Mouse (Mus musculus): ENCODE data around the gene Ncln. TPM values are rescaled to one million over a fixed set of nuclear protein-coding genes. Genes with fewer than 3 reads are reported as not detected.

Ncln gene
- polyA plus RNA-seq, 1 experiment from 2014 or later: 99.0 TPM

DNA sequence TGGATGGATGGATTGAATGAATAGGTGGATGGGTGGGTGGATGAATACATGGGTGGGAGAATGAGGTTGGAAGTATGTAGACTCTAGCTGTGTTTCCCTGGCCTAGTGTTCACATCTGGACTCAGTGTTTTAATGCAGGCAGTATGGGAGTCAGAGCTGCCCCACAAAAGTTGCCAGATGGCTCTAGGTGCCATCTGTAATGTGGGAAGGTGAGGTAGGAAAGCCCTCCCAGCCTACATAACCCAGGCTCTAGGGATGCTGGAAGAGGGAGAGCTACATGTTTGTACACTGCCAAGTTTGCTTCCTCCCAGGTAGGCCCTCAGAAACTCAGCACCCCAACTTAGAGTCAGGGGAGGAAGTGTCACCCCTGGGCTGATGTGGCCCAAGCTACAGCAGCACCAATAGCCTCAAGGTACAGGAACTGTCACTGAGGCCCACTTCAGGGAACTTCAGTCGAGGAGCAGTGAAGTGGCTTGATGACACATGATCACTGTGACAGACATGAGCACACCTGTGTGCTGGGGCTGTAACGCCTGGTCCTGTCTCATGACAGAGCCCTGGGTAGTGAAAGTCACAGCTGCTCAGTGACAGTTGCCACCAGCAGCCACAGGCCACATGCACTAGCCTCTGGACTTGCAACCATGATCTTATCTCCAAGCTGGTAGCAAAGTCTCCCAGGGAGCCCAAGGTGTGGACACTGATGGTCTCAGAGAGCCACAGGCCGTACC lies 42.3 kb upstream of the Ncln start:
- 79% methylated on average over 3 of the region's 3 CpGs for WGBS
- no peak for ATAC-seq (replicated peaks; ENCODE audit: low FRiP score, low TSS enrichment, low read depth)

DNA sequence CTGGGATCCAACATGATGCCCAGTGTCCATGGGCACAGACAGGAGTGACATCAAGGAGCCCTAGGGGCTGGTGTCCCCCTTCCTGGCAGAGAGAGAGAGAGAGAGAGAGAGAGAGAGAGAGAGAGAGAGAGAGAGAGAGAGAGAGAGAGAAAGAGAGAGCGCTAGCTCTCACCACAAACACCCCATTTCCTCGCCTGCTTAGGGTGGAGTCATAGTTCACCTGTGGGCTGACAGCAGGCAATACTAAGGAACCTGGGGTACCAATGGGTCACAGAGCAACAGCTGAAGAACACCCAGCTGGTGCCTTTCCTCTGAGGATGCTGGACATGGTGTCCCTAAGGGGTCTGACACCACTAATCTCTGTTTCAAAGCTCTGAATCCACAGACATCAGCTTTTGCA lies 41.2 kb upstream of the Ncln start:
- no peaks in the 10 kb centered on the region for H3K9me3 ChIP-seq (ENCODE audit: control insufficient read depth, low read length)
- H3K4me2 ChIP-seq (ENCODE audit: low read length): no peak overlapping the region
- H3K27me3 ChIP-seq (replicated peaks; ENCODE audit: control insufficient read depth, insufficient read depth, low read length): no peaks in the 10 kb centered on the region
- H3K4me1 ChIP-seq (replicated peaks; ENCODE audit: control insufficient read depth, insufficient read depth, low read length): peaks cover 10% of the 10 kb centered on the region
- DNase-seq (ENCODE audit: low spot score): no peak
- no peak for ATAC-seq (replicated peaks; ENCODE audit: low FRiP score, low TSS enrichment, low read depth)
- H3K36me3 ChIP-seq (ENCODE audit: control insufficient read depth, insufficient read depth, low read length): peaks cover 30% of the 10 kb centered on the region
- H3K9ac ChIP-seq (ENCODE audit: low read length): no peak overlapping the region
- WGBS: 78% methylated on average over 2 of the region's 2 CpGs
- no peak overlapping the region for H3K4me3 ChIP-seq (ENCODE audit: low read depth, low read length)
- H3K27ac ChIP-seq (ENCODE audit: low read depth): no peak overlapping the region

More for the DNA sequence above, 42.3 kb upstream of the Ncln start:
- no peak overlapping the region for H3K27ac ChIP-seq (ENCODE audit: low read depth)
- no peak overlapping the region for H3K4me2 ChIP-seq (ENCODE audit: low read length)
- H3K9me3 ChIP-seq (ENCODE audit: control insufficient read depth, low read length): no peaks in the 10 kb centered on the region
- peaks cover 21% of the 10 kb centered on the region for H3K4me1 ChIP-seq (replicated peaks; ENCODE audit: control insufficient read depth, insufficient read depth, low read length)
- H3K4me3 ChIP-seq (ENCODE audit: low read depth, low read length): no peak overlapping the region
- no peak for DNase-seq (ENCODE audit: low spot score)
- H3K36me3 ChIP-seq (ENCODE audit: control insufficient read depth, insufficient read depth, low read length): peaks cover 24% of the 10 kb centered on the region
- no peak overlapping the region for H3K9ac ChIP-seq (ENCODE audit: low read length)
- H3K27me3 ChIP-seq (replicated peaks; ENCODE audit: control insufficient read depth, insufficient read depth, low read length): no peaks in the 10 kb centered on the region

DNA sequence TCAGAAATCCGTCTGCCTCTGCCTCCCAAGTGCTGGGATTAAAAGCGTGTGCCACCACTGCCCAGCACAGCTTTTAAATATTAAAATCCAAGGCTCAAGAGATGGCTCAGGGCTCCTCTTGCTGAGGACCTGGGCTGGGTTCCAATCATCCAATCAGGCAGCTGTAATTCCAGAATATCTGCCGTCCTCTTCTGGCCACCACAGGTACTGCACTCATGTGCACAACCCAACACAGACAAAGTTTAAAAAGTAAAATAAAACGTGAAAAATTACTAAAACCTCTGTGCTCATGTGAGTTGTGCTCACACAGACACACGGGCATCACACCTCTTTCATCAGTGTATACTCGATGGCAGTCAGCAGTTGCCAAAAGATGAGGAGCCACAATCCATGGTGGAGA lies 40.5 kb upstream of the Ncln start:
- Histone ChIP-seq H3K27ac (ENCODE audit: low read depth) (no peak overlapping the region), H3K36me3 (ENCODE audit: control insufficient read depth, insufficient read depth, low read length) (peaks cover 37% of the 10 kb centered on the region), H3K4me2 (ENCODE audit: low read length) (no peak overlapping the region), H3K4me1 (replicated peaks; ENCODE audit: control insufficient read depth, insufficient read depth, low read length) (peaks cover 3% of the 10 kb centered on the region), H3K27me3 (replicated peaks; ENCODE audit: control insufficient read depth, insufficient read depth, low read length) (no peaks in the 10 kb centered on the region), H3K4me3 (ENCODE audit: low read depth, low read length) (no peak overlapping the region), H3K9me3 (ENCODE audit: control insufficient read depth, low read length) (no peaks in the 10 kb centered on the region), H3K9ac (ENCODE audit: low read length) (no peak overlapping the region)
- ATAC-seq (replicated peaks; ENCODE audit: low FRiP score, low TSS enrichment, low read depth): no peak
- no peak for DNase-seq (ENCODE audit: low spot score)
- WGBS: 76% methylated on average over 6 of the region's 6 CpGs

DNA sequence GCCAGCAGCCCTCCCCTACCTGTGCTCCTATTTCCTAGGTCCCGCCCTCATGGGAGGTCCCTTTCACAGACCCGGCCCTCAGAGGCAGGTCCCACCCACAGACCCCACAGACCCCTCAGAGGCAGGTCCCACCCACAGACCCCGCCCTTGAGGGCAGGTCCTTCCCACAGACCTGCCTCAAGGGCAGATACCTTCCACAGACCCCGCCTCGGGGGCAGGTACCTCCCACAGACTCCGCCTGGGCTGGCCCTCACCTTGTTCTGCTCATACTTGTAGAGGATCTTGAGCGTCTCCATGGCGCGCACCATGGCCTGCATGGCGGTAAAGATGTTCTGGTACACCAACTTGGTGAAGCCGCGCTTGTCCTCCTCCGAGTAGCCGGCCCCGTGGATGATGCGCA lies 38.6 kb upstream of the Ncln start:
- Histone ChIP-seq H3K36me3 (ENCODE audit: control insufficient read depth, insufficient read depth, low read length) (peaks cover 50% of the 10 kb centered on the region), H3K4me1 (replicated peaks; ENCODE audit: control insufficient read depth, insufficient read depth, low read length) (no peaks in the 10 kb centered on the region)

DNA sequence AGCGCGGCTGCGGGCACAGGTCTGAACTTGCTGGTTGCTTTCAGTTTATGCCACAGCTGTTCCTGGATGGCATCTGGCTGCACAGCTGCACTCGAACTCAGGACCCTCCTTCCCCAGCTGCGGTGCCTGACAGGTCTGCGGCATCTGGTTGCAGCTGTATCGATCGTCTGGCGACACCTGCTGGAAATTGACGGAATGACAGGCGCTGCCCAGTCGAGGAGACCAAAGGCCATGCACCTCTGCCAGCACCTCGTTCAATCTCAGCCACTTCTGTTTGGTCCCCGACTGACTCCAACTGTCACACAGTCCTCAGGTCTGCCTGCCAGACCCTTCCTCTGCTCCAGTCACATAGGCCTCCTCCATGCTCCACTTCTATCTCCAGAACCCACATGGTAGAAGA lies 30.6 kb upstream of the Ncln start:
- H3K9ac ChIP-seq (ENCODE audit: low read length): no peak overlapping the region
- no peak overlapping the region for H3K27ac ChIP-seq (ENCODE audit: low read depth)
- WGBS: 17% methylated on average over 14 of the region's 14 CpGs
- no peaks in the 10 kb centered on the region for H3K9me3 ChIP-seq (ENCODE audit: control insufficient read depth, low read length)
- H3K4me1 ChIP-seq (replicated peaks; ENCODE audit: control insufficient read depth, insufficient read depth, low read length): peaks cover 7% of the 10 kb centered on the region
- H3K4me3 ChIP-seq (ENCODE audit: low read depth, low read length): no peak overlapping the region
- 0 out of 2 replicates have a peak, but pooled peaks have one; percentile 9 for ATAC-seq (replicated peaks; ENCODE audit: low FRiP score, low TSS enrichment, low read depth)
- DNase-seq (ENCODE audit: low spot score): peak; percentile 92
- H3K36me3 ChIP-seq (ENCODE audit: control insufficient read depth, insufficient read depth, low read length): peaks cover 30% of the 10 kb centered on the region
- H3K4me2 ChIP-seq (ENCODE audit: low read length): no peak overlapping the region
- no peaks in the 10 kb centered on the region for H3K27me3 ChIP-seq (replicated peaks; ENCODE audit: control insufficient read depth, insufficient read depth, low read length)

More for the DNA sequence above, 38.6 kb upstream of the Ncln start:
- no peak overlapping the region for H3K4me3 ChIP-seq (ENCODE audit: low read depth, low read length)
- DNase-seq (ENCODE audit: low spot score) (no peak), ATAC-seq (replicated peaks; ENCODE audit: low FRiP score, low TSS enrichment, low read depth) (peak; percentile 54)
- no peaks in the 10 kb centered on the region for H3K27me3 ChIP-seq (replicated peaks; ENCODE audit: control insufficient read depth, insufficient read depth, low read length)
- WGBS: 48% methylated on average over 15 of the region's 16 CpGs
- H3K4me2 ChIP-seq (ENCODE audit: low read length): no peak overlapping the region
- H3K9me3 ChIP-seq (ENCODE audit: control insufficient read depth, low read length): no peaks in the 10 kb centered on the region
- H3K9ac ChIP-seq (ENCODE audit: low read length): no peak overlapping the region
- no peak overlapping the region for H3K27ac ChIP-seq (ENCODE audit: low read depth)

DNA sequence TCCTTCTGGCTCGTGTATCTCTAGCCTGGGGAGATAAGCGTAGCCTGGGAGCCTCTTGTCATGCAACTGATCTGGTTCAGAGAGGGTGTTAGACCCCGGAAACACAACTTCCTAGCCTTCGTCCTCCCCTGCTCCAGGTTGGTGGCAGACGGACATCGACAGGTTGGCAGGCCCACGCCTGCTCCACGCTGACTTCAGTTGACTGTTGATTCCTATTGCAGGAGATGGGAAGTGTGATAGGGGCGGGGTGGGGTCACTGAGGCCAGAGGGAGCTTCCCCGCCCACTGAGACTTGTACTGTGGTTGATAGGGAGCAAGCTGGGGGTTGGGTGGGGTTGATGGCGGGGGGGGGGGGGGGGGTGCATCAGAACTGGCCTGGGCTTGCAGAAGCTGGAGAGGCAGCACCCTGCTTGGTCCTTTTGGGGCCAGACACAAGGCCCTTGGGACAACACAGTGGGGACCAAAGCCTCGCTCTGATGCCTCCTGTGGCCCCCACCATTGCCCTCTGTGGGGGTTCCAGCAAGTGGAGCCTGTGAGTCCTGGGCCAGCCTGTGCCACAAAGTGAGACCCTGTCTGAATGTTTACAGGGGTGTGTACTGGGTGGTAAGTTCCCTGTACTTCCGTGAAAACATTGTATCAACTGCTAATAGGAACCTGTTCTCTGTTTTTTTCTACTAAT lies 29.0 kb upstream of the Ncln start:
- Histone ChIP-seq H3K36me3 (ENCODE audit: control insufficient read depth, insufficient read depth, low read length) (peaks cover 15% of the 10 kb centered on the region), H3K27ac (ENCODE audit: low read depth) (no peak overlapping the region), H3K9me3 (ENCODE audit: control insufficient read depth, low read length) (no peaks in the 10 kb centered on the region), H3K27me3 (replicated peaks; ENCODE audit: control insufficient read depth, insufficient read depth, low read length) (no peaks in the 10 kb centered on the region), H3K4me1 (replicated peaks; ENCODE audit: control insufficient read depth, insufficient read depth, low read length) (peaks cover 7% of the 10 kb centered on the region), H3K4me2 (ENCODE audit: low read length) (no peak overlapping the region), H3K9ac (ENCODE audit: low read length) (no peak overlapping the region), H3K4me3 (ENCODE audit: low read depth, low read length) (no peak overlapping the region)
- no peak for ATAC-seq (replicated peaks; ENCODE audit: low FRiP score, low TSS enrichment, low read depth)
- DNase-seq (ENCODE audit: low spot score): no peak
- 56% methylated on average over 12 of the region's 13 CpGs for WGBS

DNA sequence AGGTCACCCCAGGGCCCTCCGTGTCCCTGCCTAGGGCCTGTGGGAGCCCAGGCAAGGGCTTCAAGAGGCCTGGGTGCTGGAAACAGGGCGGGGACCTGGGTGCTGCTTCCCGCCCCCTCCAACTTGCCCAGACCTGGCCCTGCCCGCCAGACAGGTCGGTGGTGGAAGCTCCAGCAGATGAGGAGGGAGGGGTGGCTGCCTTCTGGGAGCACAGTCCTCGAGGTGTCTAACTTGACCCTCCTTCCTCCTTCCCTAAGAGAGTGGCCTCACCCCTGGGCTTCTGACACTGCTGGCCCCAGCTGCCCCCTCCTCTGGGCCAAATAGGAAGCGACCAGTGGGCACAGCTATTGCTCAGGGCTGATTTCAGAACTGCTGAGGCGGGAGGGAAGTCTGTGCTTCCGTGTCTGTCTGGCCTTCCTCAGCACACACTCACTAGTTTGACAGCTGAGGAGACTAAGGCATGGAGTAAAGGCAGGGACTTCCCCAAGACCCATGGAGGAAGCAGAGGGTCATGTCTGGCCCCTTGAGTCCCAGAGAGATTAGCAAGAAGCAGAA lies 27.9 kb upstream of the Ncln start, which contains the start of gene Gna15:
Gene Gna15, minus strand, starts transcription at position 175 of the 555 bp plus-strand sequence.
- no peak within 1 kb of the TSS for H3K4me3 ChIP-seq (ENCODE audit: low read depth, low read length)
- H3K4me1 ChIP-seq (replicated peaks; ENCODE audit: control insufficient read depth, insufficient read depth, low read length): peaks cover 7% of the 10 kb centered on the region
- H3K36me3 ChIP-seq (ENCODE audit: control insufficient read depth, insufficient read depth, low read length): 0 out of 2 replicates have a peak, but pooled peaks cover 4% of the 10 kb centered on the region
- H3K9ac ChIP-seq (ENCODE audit: low read length): 0 out of 2 replicates have a peak within 1 kb of the TSS, but pooled peaks have one; percentile 16
- no peak within 1 kb of the TSS for H3K27ac ChIP-seq (ENCODE audit: low read depth)
- no peaks in the 10 kb centered on the region for H3K27me3 ChIP-seq (replicated peaks; ENCODE audit: control insufficient read depth, insufficient read depth, low read length)
- no peaks in the 10 kb centered on the region for H3K9me3 ChIP-seq (ENCODE audit: control insufficient read depth, low read length)
- DNase-seq (ENCODE audit: low spot score) (no peak), ATAC-seq (replicated peaks; ENCODE audit: low FRiP score, low TSS enrichment, low read depth) (no peak)
- H3K4me2 ChIP-seq (ENCODE audit: low read length): 0 out of 2 replicates have a peak within 1 kb of the TSS, but pooled peaks have one; percentile 16
- 18% methylated on average over 9 of the region's 9 CpGs for WGBS

DNA sequence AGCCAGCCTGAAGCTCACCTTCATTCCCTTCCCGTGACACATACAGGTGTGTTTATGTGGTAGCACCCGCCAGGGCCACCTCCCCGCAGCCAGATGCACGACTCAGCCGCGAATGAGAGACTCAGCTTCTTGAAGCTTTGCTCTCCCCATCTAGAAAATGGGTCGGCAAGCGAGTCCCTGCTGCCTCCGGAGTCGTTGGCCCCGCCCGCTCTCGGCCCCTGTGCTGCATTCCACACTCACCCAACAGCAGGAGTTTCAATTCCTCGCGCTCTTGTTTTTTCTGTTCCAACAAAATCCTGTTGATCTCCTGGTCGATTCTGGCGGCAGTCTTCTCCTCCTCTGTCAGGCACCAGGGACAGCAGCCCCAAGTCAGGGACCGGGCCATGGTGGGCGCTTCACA lies 27.4 kb upstream of the Ncln start:
- ATAC-seq (replicated peaks; ENCODE audit: low FRiP score, low TSS enrichment, low read depth) (no peak), DNase-seq (ENCODE audit: low spot score) (no peak)
- Histone ChIP-seq H3K4me3 (ENCODE audit: low read depth, low read length) (no peak overlapping the region), H3K9me3 (ENCODE audit: control insufficient read depth, low read length) (no peaks in the 10 kb centered on the region), H3K4me2 (ENCODE audit: low read length) (0 out of 2 replicates have a peak overlapping the region, but pooled peaks have one; percentile 16), H3K27me3 (replicated peaks; ENCODE audit: control insufficient read depth, insufficient read depth, low read length) (no peaks in the 10 kb centered on the region), H3K36me3 (ENCODE audit: control insufficient read depth, insufficient read depth, low read length) (no peaks in the 10 kb centered on the region), H3K27ac (ENCODE audit: low read depth) (no peak overlapping the region), H3K4me1 (replicated peaks; ENCODE audit: control insufficient read depth, insufficient read depth, low read length) (peaks cover 7% of the 10 kb centered on the region), H3K9ac (ENCODE audit: low read length) (0 out of 2 replicates have a peak overlapping the region, but pooled peaks have one; percentile 16)
- 17% methylated on average over 19 of the region's 19 CpGs for WGBS

Data from intestine, embryonic 14.5 days (tissue).